Mouse (Mus musculus) left cerebral cortex, postnatal 10 days (tissue): ENCODE data around the gene Iqcm. TPM values are rescaled to one million over a fixed set of nuclear protein-coding genes. Genes with fewer than 3 reads are reported as not detected.
"Not testable (repeated sequence)": the region's sequence is repeated elsewhere in the genome, so short reads cannot be mapped to it uniquely, and the experiment has no call there.

Source experiments
- DNase-seq, 2 experiments: peaks; one replicate each; pipeline ENCODE4 v3.0.0; 2021 to 2022; ENCODE audit warnings: low spot score in 2 of 2, mixed read lengths in 1 of 2; ENCODE audit errors: extremely low spot score in 1 of 2
- intact Hi-C: fragments of 180-260 bp; cut with DNase I; formaldehyde crosslinking; loops from one replicate; pipeline ENCODE4 v1.15.1; 2025
- total RNA-seq, 2 experiments: library from RNA; stranded (reverse); gene quantifications; 2 replicates each; pipeline ENCODE4 v1.2.3; 2021

The Iqcm gene
- under 1 TPM; 0.18 to 0.47 TPM for total RNA-seq

- intact Hi-C loops: no loop called here
- DNase-seq: no peak
Measured at GRCm38 (mm10) chr8:75448394-75448793, at the start of gene Iqcm. Gene Iqcm (plus strand): TSS chr8:75448694.

GRCm38 (mm10) chr8:75406489-75406888, 42.0 kb upstream of the Iqcm start, which contains the start of gene Gm10358:
Gene Gm10358 (minus strand): TSS chr8:75406589.
- DNase-seq: no peak
- intact Hi-C loops: no loop called here

DNA sequence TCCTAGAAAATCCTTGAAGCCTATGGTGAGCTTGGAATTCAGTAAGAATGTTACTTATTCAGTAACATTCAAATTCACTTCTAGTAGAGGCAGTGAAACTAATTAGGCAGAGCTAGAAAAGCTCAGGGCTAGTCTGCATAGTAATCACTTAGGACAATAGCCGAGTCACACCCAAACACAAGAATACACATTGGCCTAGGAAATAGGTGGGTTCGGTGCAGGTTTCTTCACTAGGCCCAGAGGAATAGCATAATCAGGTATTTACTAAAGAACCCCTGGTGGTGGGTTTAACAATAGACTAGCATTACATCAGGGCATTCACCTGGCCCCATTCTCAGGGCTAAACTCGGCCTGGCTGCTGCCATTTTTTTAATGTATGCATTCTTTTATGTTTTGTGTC, 32.8 kb upstream of the Iqcm start:
- intact Hi-C loops, DNase-seq: not testable (repeated sequence)

DNA sequence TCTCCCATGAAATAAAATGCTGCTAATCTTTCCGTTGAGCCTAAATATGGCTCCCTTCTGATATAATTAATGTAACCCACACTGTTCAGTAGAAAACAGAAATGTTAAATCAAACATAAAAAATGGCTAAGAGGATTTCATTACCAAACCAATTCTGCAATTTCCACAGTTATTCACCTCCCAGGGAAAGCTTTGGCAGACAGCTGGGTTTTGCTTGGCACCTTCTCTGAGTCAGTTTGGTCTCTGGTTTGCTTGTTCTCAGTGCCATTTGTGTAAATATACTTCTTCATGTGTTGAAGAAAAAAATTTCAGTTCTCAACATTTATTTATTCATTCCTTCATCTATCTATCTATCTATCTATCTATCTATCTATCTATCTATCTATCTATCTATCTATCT, 28.3 kb downstream of the Iqcm start:
- no peak for DNase-seq
- intact Hi-C loops: no loop called here

DNA sequence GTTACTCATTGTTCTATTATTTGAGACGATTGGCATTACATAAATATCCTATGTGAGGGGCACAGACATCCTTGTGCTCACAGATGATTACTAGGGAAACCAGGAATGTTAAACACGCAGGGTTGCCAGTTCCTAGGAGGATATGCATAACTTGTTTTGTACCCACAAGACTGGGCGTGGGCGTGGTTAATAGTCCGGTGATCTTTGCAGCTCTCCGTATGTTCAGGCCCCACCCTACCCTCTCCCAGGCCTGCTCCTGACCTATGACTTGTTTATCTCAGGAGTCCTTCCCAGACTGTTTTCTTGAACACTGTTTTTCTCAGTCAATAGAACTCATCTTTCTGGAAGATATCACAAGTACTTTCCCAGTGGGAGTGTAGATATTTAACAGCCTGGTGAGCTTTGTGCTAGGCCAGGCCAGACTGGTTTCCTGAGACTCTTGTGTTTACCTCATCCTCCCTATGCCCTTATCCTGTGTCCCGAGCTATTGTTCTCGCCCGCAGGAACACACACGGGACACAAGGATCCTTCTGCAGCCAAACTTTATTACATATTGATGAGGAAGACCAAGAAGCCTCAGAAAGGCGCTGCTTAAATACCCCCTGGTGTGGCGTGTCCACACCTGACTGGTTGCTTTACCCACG, 40.7 kb downstream of the Iqcm start:
- intact Hi-C loops: no loop called here
- no peak for DNase-seq

DNA sequence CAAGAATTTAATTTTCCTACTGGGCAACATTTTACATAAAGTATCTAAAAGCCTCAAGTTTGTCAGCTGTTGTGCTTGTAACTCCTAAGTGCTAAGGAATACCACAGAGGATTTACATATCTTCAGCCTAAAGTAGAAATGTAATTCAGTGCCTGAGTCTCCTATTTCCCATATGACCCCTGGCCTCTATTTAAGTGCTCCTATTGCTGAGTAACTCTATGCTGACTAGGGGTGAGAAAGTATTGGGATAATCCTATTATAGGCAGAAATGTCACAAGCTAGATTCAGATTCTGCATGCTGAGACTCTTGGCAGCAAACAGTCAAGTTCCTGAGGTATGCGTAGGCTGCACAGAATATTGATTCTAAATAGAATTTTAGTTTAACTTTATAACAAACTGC, 60.8 kb downstream of the Iqcm start:
- intact Hi-C loops: no loop called here
- DNase-seq: no peak

GRCm38 (mm10) chr8:75513786-75514185, 65.3 kb downstream of the Iqcm start:
- no peak for DNase-seq
- intact Hi-C loops: no loop called here

DNA sequence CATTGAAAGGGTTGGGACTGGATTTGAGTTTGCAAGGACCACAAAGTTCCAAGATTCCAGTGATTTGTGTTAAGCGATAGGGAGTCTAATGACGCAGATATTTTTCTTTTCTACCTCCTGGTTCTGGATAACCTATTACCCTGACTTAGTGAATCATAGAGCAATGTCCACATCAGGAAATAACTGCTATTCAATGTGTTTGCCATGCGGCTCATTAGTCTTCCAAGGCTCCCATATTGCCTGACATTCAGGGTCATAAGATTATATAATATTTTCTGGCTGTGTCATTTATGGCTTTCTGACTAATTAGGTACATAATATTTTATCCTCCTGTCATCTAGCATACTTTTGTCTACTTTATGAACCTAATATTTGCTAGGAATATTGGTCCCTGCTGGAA, 100.8 kb downstream of the Iqcm start:
- no peak for DNase-seq
- intact Hi-C loops: no loop called here

DNA sequence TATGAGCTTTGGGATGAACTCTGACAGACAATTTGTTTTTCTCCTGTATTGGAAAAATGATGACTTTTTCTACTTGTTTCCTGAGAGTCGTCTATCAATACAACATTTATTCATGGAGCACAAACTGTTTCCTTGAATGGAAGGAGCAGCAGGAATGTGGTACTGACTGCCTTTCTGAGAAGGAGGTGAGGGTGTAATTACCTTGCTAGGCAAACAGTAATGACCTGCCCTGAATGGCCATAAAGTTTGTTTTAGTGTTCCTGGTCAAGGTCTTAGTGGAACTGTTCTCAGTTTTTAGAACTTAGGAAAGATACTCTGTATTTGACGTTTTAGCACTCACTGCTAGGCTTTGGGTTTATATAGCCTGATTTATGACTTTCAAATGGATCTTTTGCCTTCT, 147.8 kb downstream of the Iqcm start:
- no peak for DNase-seq
- intact Hi-C loops: no loop called here

DNA sequence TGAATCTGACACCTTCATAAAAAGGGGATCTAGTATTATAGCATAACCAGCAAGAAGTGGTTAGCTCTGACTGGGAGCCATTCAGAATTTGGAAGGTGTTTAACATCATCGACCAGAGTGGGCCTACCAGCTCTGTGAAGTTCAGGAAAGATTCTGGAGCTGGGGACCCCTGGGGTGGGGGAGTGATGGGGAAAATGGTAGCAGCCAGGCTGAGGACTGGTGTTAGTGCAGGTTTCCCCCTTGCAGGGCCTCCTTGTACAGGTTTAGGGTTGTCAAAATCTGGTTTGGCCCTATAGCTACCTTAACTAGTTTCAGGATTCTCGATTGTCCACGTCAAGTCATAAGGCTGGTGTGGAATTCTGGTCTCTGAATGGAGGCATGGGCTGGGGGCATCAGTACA, 194.5 kb downstream of the Iqcm start:
- intact Hi-C loops: no loop called here
- DNase-seq: no peak

- peak in 1 of 2 experiments; percentile 41 for DNase-seq
- intact Hi-C loops: no loop called here
Measured at GRCm38 (mm10) chr8:75659287-75659686, 210.8 kb downstream of the Iqcm start.

- DNase-seq: no peak
- intact Hi-C loops: no loop called here
Measured at GRCm38 (mm10) chr8:75746561-75746960, 298.1 kb downstream of the Iqcm start.

GRCm38 (mm10) chr8:75755596-75755995, 307.1 kb downstream of the Iqcm start:
- intact Hi-C loops: no loop called here
- no peak for DNase-seq

DNA sequence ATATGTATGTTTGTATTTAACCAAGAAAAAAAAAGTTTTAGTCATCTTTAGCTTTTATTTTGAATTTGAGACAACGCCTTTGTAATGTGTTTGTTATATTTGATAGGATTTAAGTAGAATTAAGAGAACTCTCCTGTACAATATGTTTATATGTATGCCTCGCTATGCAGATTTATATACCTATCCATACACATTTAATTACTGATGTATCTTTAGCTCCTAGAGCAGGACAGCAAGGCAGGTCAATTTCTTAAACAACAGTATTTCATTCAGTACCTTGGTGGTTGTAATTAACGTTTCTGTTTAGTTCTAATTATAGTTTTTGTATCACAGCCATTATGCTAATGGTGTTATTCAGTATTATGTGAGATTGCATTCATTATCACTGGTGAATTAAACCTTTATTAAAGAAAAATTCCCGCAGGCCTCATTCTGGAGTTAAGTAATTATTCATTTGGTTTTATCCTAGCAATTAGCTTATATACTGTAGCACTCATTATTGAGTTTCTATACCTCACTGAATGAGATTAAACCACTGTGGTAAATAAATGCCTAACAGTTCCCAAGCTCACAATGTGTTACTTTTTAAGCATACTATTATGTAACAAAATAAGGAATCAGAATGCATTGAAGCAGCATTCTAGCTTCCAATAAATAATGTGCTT, 380.1 kb downstream of the Iqcm start:
- intact Hi-C loops: no loop called here
- no peak for DNase-seq

DNA sequence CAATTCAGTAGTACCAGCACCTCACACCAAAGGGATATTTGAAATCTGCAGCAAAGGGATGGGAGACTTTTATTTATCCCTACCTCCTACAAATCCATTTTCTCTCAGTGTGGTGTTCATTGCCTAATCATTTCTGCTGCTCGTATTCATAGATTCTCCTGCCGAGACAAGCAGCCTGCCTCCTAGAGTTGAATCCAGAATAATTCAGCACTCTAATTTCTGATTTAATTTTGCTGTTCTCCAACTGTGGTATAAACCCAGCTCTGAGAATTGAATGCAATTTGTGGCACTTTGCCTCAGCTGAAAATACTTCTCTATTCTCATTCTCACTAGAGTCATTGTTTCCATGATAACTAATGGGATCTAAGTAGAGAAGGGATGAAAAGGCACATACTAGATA, 386.8 kb downstream of the Iqcm start:
- intact Hi-C loops: no loop called here
- DNase-seq: peak in 1 of 2 experiments; percentile 22

DNA sequence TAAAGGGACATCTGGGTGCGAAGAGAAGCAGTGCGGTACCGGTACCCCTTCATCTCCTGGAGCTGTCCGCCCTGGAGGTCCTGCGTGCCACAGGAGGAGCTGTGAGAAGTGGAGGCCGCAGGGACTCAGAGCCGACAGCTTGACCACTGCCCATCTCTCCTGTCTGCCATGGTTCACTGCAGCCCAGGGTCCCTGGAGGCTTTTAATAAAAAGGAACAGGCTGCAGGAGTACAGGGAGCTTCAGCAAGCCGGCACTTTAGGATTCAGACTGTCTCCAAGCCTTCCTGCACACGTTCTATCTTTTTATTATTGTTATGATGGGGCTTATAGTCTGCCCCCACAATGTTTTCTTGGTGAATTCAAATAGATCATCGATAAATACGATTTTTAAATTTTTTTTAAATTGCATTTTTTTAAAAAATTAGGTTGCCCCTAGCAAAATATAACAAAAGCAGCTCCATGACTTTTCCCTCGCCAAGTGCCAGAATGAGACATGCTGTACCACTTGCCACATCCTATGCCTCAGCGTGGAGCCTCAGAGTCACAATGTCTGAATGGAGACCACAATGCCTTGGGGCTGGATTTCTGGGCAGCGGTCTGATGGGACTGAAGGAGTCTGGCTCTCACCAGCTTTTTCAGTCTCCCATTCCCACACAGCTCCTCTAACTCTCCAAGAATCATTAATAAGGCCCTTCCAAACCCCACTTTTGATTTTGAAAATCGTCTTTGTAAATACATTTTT, 469.3 kb downstream of the Iqcm start:
- intact Hi-C loops: no loop called here
- DNase-seq: no peak

- DNase-seq: peak in 1 of 2 experiments; percentile 35
- intact Hi-C loops: no loop called here
Measured at GRCm38 (mm10) chr8:75949166-75949565, 500.7 kb downstream of the Iqcm start.

DNA sequence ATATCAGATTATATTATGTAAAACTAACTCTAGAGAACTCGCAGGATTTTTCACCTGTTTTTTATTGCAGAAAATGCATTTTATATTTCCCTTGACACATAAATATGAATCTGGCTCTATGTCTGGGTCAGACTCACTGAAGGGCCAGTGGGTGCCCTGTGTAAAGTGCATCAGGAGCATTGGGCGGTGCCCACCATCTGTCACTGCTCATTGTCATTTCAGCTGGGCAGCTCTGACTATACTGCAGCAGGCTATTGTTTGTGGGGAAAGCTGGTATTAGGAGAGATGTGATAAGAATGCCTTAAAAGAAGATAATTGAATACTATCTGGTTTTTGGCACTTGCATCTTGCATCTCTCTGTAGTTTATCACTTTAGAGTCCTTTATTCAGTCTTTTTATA, 507.5 kb downstream of the Iqcm start:
- intact Hi-C loops: no loop called here
- DNase-seq: no peak

DNA sequence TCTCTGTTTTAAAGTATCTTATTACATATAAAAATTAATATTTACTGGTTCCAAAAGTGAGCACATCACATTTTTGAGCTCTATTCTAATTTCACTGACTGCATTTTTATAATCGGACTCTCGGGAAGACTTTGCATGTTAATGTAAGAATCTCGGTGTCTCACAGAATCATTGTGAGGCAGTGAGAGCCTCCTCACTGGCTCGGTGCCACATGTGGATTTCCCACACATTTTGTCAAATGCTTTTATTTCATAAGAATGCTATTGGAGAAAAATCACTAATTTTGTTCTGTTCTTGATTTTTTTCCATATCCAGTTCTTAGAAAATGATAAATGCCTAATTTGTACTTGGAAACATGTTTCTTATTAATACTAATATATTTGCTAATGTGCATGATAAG, 570.0 kb downstream of the Iqcm start:
- intact Hi-C loops: no loop called here
- no peak for DNase-seq
